Mouse (Mus musculus) testis, postnatal 14 days (tissue): Measurements from ENCODE around the gene Osbpl11.
"Not testable (repeated sequence)": the region's sequence is repeated elsewhere in the genome, so short reads cannot be mapped to it uniquely, and the experiment has no call there.

ENCODE experiments used
- DNase-seq: peaks from one replicate; pipeline ENCODE4 v3.0.0; 2021; ENCODE audit warnings: low spot score

Osbpl11 gene

DNA sequence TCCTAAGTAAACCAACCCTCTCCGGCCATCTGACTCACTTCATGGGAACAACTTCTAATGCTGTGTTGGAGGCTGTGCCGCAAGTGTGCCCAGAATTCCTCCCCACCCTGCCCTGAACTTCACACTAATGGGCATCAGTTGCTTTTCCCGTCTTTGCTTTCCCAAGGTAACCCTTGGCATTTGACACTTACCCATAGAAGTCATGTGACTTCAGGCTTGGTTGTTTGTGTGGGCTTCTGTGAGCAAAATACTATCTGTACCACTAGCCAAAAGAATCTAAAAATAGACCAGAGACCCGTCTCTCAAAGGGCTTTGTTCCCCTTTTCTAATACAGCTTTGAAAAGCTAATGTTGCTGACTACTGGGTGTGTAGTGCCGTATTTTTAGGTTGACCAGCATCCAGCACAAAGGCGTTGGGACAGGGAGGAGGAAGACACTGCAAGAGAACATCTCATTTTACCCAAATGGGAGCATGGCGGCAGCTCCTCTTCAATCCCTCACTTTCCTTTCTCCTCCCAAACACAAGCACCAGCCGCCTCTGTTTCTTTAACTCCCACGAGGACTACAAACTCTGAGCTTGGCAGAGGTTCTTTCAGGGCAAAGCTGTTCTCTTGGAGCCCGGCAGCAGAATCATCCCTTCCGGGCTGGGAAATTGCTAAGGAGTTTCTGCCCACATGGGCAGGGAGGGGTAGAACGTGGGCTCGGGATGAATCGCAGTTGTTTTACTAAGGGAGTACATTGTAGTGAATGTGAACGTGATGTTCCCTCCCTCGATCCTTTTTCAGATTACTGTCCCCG, 6.4 kb upstream of the Osbpl11 start:
- peak; percentile 82 for DNase-seq

DNA sequence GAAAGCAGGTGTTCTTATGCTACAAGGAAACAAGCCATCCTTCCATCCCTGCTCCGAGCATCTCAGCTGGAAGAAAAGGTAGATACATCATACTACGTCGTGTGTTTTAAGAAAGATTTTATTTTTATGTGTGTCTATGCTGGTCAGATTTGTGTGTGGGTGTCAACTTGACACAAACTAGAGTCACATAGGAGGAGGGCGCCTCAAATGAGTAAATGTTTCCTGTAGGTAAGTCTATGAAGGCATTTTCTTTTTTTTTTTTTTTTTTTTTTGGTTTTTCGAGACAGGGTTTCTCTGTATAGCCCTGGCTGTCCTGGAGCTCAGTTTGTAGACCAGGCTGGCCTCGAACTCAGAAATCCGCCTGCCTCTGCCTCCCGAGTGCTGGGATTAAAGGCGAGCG, 5.6 kb upstream of the Osbpl11 start:
- DNase-seq = not testable (repeated sequence)

DNA sequence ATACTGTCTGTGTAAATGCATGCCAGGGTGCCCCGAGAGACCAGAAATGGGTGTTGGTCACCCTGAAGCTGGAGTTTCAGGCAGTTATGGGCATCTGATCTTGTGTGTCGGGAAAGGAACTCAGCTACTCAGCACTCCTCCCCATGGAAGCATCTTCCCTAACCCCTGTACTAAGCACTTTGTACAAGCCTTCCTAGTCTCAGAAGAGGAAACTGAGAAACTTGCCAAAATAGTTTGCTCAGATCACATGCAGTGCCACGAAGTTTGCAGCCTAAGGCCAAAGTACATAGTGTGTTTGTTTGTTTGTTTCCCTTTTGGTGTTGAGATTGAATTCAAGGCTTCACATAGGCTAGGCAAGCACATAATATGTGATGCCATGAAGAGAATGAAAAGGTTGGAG, 5.0 kb upstream of the Osbpl11 start:
- no peak for DNase-seq

DNA sequence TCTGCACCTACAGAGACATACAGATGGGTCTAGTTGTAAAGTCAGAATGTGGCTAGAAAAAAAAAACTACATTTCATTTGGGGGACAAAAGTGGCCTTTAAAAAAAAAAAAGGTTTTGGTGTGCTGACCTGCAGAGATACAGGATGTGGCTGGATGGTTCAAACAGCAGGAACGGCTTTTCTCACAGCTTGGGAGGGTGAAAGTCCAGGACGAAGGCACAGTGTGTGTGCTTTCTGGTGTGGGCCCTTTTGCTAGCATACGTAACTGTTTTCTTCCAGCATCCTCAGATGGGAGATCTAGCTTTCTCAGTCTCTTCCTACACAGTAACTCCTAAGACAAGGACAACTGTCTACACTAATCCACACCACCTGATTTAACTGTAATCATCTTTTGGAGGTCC, 4.1 kb upstream of the Osbpl11 start:
- DNase-seq = no peak

DNA sequence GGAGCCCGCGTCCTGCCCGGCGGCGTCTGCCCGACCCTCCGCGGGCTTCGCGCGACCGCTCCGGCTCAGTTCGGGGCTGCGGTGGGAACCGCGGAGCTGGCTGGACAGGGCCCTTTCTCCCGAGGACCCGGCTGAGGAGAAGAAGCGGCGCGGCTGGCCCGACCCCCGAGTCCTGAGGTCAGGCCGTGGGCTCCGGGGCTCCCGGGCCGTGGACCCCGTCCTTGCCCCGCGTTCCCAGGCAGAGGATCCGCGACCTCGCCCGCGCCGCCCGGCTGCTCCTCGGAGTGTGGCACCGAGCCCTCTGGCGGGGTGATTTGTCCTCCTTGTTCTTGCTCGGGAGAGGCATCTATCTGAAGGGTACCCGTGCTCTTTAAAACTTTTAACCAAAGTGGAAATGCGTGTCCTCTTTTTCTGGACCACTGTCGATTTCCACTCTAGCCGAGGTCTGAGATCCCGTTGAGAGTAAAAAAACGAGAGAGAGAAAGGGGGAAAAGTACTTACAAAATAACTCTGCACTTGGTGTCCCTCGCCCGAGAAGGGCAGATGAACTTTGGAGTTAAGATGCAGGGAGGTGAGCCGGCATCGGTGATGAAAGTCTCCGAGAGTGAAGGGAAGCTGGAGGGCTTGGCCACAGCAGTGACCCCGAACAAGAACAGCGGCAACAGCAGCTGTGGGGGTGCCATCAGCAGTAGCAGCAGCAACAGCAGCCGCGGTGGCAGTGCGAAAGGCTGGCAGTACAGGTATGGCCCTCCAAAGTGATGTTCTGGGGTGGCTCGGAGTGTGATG, 583 bp downstream of the Osbpl11 start:
- DNase-seq = no peak

DNA sequence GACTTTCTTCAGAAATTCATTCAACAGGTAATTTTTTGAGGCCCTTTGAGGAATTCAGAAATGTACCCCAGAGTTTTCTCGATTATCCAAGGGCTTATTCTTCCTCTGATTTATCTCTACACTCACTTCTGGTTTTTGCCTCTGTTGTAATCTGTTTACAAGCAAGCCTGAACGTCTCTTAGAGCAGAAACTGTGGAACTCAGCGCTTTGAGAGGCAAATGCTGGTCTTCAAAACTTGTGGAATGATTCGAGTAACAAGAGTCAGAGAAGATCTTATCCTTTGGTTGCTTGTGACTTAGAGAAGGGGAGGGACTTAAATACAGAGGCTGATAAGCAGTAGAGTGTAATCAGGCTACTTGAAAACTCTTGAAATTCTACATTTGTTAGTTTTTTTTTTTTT, 1.3 kb downstream of the Osbpl11 start:
- no peak for DNase-seq

DNA sequence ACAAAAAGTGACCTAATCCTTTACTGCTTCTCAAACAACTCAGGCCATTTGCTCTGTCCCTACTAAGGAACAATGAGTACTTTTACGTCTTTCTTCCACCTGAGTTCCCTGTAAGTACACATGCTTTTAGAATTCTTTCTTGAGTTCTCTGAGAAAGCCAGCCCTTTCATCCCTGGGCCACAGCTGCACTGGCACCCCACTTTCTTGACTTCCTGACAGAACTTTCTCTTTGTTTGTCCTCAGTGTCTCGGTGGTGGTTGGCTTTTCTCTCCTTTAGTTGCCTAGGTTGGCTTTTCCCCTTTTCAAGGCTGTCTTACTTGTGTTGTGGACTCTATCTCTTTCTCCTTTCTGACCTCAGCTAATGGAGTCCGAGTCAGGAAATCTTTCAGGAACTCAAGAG, 3.2 kb downstream of the Osbpl11 start:
- no peak for DNase-seq

DNA sequence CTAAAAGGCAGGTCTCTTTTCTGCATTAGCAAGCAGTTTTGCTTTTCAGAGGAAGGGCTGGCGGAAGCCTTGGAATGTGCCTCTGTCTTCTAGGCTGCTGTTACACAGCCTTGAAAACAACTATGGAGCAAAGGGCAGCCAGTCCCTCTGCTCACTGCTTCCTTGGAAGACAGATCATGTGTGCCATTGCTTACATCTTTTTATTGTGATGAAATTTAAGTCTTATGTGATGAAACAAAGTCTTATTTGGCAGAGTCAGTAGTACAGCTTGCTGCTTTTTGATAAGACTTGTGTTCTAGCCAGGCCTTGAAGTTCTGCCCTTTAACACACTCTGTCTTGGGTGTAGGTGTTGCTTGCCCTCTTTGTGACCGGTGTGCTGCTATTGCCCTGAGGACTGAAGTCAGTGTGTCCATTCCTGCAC, 6.8 kb downstream of the Osbpl11 start:
- DNase-seq = no peak

DNA sequence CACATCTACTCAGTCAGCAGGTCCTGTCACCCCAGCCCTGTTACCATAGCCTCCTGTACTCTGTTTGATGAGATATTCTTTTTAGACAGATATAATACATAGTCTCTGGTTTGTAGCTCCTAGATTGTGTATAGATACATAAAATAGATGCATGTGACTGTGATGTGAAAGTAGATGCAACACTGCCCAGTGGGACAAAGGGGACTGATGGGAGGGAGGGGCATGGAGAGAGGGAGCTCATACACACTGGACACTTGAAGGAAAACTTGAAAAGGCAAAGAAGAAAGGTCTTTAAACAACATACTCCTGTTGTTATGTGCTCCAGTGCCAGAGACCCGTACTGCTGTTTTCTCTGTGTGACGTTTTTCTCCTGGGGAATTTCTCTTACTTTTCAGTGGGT, 7.4 kb downstream of the Osbpl11 start:
- no peak for DNase-seq

DNA sequence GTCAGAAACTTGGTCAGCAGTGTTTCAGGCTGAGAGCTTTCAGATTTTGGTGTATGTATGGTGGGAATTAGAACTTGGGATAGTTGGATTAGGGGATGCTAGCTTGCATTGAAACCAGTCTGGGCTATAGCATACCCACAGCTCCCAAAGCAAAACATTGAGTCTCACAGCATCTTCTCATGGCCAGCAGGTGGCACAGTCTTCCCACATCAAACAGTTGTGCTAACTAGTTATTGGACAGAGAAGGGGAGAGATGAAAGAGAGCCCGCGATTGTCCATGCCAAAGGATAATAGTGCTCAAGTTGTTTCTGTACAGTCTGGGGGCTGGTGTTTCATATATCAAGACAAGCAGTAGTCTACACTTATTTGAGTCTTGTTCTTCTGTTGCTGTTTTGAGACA, 8.8 kb downstream of the Osbpl11 start:
- DNase-seq = no peak

DNA sequence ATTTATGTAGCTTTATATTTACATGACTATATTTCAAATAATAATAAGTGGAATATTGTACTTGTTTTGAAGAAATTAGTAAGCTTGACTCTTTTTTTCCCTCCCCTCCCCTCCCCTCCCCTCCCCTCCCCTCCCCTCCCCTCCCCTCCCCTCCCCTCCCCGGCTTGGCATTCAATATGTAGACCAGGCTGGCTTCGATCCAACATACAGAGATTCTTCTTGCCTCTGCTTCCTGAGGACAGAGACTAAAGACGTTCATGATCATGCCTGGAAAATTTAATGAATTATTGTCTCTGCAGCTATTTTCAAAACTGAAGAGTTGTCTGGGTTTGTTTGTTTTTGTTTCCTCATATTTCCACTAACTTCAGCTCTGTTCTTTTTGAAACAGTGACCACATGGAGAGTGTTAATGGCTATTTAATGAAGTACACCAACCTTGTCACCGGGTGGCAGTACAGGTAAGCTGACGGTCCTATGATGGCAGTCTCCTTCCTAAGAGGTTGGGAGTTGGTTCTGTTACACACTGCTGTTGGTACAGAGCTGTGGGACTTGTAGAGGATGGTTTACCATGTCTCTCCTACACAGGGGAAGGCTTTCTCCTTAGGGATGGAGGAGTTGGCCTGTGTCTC, 10.9 kb downstream of the Osbpl11 start:
- DNase-seq = no peak

DNA sequence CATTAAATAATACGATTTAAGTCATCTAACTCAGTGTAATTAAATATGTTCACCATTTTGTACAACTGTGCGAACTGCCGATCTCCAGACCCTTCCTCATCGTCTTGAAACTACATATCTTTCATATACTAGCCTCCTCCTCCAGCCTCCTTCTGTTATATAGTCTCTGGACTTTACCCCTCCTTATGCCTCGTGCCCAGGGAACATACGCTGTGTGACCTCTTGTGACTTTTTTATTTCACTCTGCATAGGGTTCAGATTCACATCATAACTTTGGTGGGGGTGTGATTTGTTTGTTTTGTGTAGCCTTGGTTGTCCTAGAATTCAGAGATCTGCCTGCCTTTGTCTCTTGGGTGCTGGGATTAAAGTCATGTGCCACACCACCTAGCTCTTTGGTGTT, 11.7 kb downstream of the Osbpl11 start:
- DNase-seq = no peak

DNA sequence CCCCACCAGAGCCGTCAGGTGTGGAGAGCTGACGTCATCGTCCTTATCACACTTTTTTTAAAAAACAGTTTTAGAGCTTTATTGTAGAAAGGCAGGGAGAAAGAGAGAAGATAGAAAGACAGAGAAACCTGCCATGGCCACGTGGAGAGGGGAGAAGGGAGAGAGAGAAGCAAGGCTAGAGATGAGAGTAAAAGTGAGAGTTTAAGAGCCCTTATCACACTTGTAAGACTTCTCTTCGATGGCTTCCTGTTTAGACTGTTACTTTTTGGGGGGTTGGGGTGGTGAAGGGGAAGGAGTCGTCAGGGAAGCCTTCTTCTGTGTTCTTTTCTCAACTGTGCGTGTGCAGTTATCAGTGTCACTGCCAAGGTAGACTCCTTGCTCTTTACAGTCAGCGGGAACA, 15.7 kb downstream of the Osbpl11 start:
- DNase-seq = no peak

DNA sequence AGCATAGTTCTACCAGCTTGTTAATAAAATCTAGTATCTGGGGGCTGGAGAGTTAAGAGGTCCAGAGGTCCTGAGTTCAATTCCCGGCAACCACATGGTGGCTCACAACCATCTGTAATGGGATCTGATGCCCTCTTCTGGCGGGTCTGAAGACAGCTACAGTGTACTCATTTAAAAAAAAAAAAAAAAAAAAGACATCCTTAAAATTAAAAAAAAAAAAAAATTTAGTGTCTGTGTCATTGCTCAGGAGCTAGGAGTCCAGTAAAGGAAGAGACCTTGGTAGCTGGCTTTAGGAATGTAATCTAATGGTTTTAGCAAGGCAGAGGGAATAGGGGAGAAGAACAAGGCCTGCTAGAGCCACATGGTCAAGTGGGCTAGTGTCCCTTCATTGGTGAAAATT, 25.9 kb downstream of the Osbpl11 start:
- no peak for DNase-seq

DNA sequence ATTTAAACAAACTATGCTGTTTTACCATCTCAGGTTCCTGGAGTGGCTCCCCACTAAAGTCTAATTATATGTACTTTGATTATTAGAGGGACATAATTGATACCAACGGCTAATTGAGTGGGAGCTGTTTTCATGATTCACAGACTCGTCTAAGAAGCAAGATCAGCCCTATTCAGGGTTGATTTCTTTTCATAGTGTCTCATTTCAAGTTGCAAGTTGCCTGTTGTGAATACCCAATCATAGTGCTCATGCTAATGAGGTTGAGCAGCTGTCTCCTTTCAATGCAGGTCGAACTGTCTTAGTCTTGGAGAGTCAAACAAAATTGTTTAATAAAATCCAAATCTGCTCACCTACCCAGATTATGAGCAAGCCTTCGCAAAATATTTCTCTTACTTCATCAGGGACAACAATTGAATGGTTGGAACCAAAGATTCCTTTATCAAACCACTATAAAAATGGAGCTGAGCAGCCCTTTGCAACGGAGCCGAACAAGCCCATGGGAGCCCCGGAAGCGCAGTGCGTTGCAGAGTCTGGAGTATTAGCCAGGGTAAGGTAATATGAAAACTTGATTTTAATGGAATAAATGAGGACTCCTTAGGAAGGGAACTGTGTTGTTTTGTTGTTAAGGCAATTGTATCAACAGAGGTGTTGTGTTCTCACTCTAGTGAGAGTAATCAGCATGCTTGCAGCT, 31.6 kb downstream of the Osbpl11 start:
- DNase-seq = no peak

DNA sequence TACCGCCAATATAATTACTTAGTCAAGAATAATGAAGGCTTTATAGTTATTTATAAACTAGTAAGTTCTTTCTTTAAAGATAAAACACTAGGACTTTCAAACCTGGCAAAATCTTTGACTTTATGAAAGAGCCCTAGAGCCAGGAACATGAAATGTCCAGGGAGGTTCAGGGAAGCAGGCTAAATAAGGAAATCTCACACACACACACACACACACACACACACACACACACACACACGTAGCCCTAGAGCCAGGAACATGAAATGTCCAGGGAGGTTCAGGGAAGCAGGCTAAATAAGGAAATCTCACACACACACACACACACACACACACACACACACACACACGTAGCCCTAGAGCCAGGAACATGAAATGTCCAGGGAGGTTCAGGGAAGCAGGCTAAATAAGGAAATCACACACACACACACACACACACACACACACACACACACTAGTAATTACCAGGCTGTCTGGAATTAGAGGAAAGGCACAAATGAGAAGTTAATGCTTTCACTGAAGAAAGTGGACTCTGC, 32.7 kb downstream of the Osbpl11 start:
- DNase-seq = not testable (repeated sequence)

DNA sequence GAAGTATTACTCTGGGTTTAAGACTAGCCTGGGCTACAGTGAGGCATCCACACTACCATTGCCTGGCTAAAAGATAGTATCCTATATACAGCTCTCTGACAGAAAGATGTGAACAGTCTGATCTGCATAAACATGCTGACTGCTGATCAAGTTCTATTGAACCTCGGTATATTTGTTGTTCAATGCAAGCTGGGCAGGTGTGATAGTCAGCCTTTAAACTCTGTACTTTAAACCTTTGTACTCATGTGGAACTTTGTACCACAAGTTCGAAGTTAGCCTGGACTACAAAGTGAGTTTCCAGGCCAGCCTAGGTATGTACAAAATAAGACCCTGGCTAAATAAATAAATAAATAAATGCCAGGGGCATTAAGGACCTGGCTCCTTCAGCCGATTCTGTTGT, 37.6 kb downstream of the Osbpl11 start:
- DNase-seq = no peak

DNA sequence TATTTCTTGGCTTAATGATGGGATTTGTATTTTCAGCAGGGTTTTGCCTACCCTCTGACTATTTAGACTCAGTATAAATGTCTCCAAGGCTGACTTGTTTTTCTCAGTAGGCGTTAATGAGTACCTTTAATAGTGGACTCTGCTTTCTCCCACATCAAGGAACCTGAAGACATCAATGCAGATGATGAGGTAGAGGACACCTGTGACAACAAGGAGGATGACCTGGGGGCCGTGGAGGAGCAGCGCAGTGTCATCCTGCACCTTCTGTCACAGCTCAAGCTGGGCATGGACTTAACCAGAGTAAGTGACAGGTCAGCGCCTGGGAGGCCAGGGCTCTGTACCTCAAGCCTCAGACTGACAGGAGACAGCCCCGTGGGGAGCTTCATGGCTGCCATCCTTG, 39.5 kb downstream of the Osbpl11 start:
- DNase-seq = no peak

DNA sequence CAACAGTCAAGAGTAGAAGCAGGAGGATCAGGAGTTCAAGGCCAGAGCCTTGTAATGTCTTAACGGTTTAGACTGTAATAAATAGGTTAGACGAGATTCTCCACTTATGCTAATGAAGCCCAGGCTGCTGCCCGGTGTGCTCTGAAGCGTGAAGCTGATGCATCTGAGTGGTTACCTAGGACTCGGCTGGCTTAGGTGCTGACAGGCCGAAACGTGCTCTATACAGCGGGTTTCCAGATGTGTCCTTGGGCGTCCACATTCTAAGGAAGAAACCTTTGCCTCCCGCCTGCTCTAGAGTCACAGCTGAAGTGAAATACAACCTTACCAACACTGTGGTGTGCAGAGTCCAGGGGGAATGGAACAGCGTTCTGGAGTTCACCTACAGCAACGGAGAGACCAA, 49.3 kb downstream of the Osbpl11 start:
- DNase-seq = no peak

DNA sequence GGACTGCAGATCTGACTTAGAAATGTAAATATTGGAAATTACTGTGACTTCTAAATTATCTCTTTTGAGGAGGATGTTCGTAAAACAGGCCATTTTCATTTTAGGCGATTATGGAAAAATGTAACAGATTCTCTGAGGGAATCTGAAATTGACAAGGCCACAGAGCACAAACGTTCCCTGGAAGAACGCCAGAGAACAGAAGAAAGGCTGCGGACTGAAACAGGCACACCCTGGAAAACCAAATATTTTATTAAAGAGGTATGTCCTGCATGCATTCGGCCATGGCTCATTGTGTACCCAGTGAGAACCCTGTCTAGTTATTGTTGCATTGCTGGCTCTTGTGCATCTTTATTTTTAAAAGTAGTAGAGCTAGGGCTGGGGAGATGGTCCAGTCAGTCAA, 51.3 kb downstream of the Osbpl11 start:
- peak; percentile 59 for DNase-seq

DNA sequence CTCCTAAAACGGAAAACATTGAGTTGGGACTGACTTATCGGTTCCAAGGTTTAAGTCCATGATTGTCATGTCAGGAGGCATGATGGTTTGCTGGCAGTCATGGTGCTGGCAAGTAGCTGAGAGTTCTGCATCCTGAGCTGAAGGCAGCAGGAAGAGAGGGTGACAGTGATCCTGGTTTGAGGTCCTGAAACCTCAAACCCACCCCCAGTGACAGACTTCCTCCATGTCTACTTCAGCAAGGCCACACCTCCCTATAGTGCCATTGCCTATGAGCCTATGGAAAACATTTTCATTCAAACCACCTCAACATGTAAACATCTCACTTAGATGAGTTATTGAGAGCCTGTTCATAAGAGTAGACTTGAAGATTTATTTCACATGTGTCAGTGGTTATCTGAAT, 54.4 kb downstream of the Osbpl11 start:
- no peak for DNase-seq

DNA sequence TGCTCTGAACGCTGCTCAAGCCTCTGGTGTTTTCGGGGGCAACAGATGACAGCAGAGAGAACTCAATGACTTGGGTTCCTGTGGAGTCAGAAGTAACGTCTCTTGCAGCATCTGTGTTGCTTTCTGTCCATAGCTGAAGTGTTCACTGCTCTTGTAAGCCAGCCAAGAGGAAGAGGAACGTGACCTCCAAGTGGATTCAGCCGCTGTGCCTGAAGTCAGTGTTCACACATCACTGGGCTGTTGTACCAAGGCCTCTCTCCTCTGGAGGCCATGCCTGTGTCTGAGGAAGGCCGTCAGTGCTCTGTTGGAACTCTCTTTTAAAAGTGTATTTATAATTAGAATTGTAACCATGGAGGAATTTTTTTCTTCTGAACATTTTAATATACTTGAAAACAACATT, 57.2 kb downstream of the Osbpl11 start:
- peak; percentile 24 for DNase-seq
